Mouse (Mus musculus) brain, embryonic 14.5 days (tissue): Measurements from ENCODE around the gene Ifnl3. TPM values are rescaled to one million over a fixed set of nuclear protein-coding genes. Genes with fewer than 3 reads are reported as not detected.
A peak's percentile ranks its signal among the peaks of the same experiment; 100 is the strongest.
"Not testable (repeated sequence)": the region's sequence is repeated elsewhere in the genome, so short reads cannot be mapped to it uniquely, and the experiment has no call there.

Experiments used
- DNase-seq: peaks from one replicate; pipeline ENCODE4 v3.0.0-alpha.2; 2011; ENCODE audit warnings: low read depth
- CTCF ChIP-seq: fragments of 200-500 bp; IDR thresholded peaks from 2 replicates; pipeline ENCODE4 v1.5.1; 2012; ENCODE audit warnings: inconsistent platforms, mild to moderate bottlenecking, moderate library complexity, borderline replicate concordance; ENCODE audit not compliant: insufficient read depth, insufficient read length; ENCODE audit errors: extremely low read depth
- POLR2A ChIP-seq: fragments of 200-500 bp; IDR thresholded peaks from 2 replicates; pipeline ENCODE4 v1.6.1; 2012; ENCODE audit warnings: mild to moderate bottlenecking, inconsistent platforms, borderline replicate concordance; ENCODE audit not compliant: poor library complexity, insufficient read depth, insufficient read length, severe bottlenecking; ENCODE audit errors: extremely low read depth
- polyA plus RNA-seq: library from polyadenylated mRNA; depleted of rRNA; stranded (reverse); fragments of >200 nt; gene quantifications from 2 replicates; pipeline ENCODE4 v1.2.3, GENCODE M21; 2012; rRNA removed

Ifnl3 gene
- polyA plus RNA-seq: not detected in 2 replicates

DNA sequence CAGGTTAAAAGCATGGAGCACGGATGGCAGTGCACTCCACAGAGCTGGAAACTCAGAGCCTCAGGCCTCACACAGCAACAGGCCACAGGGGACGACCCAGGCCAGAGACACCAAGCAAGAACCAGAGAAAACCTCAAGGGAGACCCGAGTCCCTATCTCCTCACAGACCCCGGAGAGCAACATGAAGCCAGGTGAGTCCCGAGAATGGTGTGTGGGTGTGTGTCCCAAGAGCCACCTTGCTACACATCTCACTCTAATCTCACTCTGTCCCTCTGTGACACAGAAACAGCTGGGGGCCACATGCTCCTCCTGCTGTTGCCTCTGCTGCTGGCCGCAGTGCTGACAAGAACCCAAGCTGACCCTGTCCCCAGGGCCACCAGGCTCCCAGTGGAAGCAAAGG lies at the start of gene Ifnl3:
TSS of gene Ifnl3 (plus strand) at position 301 of the 400 bp plus-strand sequence.
- not testable (repeated sequence) for DNase-seq

DNA sequence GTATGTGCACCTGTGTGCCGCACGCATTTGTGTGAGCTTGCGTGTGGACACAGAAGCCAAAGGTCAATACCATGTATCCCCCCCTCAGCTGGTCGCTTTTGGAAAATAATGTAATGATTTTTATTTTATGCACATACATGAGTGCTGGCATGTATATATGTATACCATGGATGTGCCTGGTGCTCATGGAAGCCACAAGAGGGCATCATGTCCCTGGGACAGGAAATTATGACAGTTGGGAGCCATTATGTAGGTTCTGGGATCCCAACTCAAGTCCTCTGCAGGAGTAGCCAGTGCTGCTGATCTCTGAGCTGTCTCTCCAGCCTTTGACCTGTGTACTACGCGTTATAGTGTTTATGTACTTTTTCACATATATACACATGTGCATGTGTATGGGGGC lies 46.4 kb upstream of the Ifnl3 start:
- no peak for TF ChIP-seq CTCF
- TF ChIP-seq POLR2A: no peak
- no peak for DNase-seq

DNA sequence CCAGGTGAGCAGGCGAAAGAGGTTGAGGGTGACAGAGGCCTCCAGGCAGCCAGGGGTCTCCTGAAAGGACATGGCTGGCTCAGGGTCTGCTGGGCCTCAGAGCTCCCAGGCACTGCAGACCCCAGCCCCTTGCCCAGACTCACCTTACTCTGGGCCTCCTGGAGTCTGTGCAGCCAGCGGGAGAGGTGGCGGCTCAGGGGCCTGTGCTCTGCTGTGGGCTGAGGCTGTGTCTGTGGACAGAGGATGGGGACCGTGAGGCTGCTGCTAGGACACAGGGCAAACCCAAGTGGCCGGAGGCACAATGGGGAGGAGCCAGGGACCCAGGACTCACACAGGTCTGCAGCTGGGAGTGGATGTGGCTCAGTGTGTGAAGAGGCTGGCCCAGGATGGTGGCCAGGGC lies 45.3 kb upstream of the Ifnl3 start:
- no peak for DNase-seq
- TF ChIP-seq CTCF (no peak), POLR2A (no peak)

DNA sequence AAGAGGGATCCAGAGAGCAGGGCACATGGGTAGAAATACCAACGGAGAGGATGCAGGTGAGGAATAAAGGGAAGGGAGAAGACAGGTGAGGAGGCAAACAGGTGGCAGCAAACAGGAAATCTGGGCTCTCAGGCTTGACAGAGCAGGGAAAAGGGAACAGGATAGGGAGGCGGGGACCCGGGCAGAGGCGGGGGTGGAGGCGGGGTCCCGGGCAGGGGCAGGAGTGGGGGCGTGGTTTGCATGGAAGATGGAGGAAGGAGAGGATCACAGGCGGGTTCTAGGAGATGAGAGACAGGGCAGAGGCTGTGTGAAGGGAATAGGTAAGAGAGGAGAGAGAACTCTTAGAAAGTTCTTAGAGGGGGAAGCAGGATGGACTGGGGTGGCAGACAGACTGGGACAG lies 43.8 kb upstream of the Ifnl3 start:
- TF ChIP-seq POLR2A (no peak), CTCF (no peak)
- no peak for DNase-seq

DNA sequence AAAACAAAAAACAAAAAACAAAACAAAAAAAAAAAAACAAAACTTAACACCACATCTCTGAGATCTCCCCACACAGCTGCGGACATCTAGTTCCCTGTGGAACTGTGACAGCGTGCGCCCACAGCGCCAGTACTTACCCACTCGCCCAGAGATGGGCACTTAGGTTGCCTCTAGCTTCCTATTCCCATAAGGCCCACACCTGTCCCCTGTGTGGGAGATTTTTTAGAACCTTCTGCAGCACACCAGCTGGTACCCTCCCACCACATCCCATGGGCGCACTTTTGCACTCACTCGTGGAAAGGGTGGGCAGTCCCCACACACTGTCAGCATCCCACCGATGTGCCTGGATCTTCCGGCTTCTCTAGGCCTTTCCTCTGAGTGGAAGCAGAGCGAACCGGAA lies 39.8 kb upstream of the Ifnl3 start:
- TF ChIP-seq CTCF (no peak), POLR2A (no peak)
- DNase-seq: no peak

DNA sequence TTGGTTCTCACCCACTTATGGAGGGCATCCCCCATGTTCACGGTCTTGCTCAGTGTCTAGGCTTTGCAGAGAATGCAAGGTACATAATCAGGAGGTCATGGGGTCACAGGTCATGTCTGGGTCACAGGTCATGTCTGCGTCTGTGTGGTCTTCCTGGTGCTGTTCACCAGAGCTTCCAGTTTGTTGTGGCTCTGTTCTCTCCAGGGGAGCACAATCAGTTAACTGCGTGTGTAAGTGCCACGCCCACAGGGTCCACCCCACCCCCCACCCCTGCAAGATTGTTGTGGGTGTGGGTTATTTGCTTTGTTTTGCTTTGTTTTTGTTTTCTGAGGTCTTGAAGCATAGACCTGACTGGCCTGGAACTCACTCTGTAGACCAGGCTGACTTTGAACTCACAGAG lies 38.4 kb upstream of the Ifnl3 start:
- no peak for TF ChIP-seq CTCF
- no peak for TF ChIP-seq POLR2A
- DNase-seq: no peak

DNA sequence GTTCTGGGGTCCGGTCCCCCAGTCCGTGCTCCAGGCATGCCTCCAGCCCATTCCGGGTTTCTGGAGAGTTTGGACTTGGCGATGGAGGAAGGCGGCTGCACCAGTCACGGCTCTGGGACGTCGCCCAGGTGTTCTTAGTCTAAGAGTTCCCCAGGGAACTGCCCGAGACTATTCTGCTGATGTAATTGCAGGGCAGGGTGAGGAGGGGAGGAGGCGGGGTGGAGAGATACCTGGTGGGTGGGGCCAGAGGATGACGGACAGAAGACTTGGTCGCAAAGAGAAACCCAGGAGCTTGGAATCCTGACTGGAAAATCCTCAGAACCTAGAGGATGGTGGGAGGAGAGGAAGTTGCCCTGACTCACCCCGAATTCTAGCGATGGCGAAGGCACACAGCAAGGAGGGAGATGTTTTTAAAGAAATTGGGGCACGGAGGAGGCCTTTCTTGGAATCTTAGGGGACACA lies 34.6 kb upstream of the Ifnl3 start:
- peak; percentile 25 for DNase-seq
- TF ChIP-seq CTCF (no peak), POLR2A (no peak)

DNA sequence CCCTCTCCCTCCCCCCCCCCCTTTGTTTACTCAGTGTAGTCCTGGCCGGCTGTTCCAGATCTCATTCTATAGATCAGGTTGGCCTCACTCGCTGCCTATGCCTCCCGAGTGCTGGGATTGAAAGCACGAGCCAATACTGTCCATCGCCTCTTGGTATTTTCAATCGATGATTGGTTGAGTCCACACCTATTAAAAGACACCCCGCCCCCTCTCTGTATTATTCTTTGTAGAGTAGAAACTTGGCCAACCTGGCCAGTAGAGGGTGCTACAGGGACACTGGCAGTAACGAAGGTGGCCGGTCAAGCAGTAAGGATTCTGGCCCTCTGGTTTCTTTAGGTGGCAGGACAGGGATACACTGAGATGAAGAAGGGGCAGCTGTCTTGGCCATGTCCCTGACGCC lies 32.2 kb upstream of the Ifnl3 start:
- TF ChIP-seq POLR2A: no peak
- peak; percentile 46; the same call in 1 of the 2 replicates for TF ChIP-seq CTCF
- peak; percentile 46 for DNase-seq

DNA sequence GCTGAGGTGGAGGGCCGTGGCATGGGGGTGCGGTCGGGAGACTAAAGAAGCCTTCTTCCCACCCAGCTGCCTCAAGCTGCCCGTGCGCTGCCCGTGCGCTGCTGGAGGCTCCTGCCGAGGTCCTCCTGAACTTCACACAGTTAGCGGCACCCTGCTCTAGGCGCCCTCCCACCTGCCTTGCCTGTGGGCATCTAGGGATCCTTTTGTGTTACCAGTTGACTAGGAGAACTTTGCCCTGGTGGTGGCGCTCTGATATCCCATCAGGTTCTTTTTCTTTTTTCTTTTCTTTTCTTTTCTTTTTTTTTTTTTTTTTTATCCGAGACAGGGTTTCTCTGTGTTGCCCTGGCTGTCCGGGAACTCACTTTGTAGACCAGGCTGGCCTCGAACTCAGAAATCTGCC lies 31.7 kb upstream of the Ifnl3 start:
- DNase-seq: no peak
- TF ChIP-seq POLR2A (no peak), CTCF (no peak)

DNA sequence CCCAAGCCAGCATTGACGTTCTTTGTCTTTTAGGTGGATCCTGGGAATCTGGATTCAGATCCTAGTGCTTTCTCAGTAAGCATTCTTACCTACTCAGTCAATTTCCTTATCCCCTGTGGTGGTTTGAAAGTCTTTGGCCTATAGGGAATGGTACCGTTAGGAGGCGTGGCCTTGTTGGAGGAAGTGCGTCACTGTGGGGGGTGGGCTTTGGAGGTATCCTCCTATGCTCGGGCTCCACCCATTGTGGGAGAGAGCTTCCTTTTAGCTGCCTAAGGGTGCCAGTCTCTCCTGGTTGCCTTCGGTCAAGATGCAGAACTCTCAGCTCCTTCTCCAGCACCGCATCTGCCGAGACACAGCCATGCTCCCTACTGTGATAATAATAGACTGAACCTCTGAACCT lies 30.3 kb upstream of the Ifnl3 start:
- TF ChIP-seq CTCF (no peak), POLR2A (no peak)
- no peak for DNase-seq

DNA sequence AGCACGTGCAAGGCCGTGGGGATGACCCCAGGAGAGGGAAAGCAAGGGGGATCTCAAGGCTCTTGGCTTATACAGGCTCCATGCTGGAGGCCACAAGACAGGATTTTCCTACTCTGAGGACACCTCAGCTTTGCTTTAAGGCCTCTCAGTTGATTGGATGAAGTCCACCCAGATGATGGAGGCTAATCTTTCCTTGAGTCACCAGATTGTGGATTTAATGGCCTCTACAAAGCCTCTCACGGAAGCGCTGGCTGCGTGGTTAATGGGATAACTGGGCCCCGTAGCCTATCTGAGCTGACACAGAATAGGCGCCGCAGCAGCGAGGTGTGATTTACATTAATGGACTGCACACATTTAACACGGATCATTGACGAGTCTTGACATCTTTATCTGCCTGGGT lies 27.2 kb upstream of the Ifnl3 start:
- peak; percentile 76 for DNase-seq
- TF ChIP-seq CTCF (no peak), POLR2A (no peak)

DNA sequence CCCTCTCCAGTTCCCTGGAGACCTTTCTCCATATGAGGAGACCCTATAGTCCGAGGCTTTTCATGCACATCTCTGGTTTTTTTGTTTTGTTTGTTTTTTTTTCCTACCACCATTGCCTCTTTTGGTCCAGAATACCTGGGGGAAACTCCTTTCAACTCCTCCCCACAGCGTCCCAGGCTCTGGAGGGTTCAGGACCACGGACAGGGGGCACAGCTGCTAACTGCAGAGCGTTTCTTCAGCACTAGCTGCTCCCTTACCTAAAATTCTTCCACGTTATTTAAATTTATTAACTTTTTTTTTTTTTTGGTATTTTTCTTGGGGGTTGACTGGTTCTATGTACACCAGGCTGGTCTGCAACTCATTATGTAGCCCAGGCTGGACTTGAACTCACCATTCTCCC lies 17.1 kb upstream of the Ifnl3 start:
- no peak for TF ChIP-seq POLR2A
- no peak for TF ChIP-seq CTCF
- DNase-seq: no peak

DNA sequence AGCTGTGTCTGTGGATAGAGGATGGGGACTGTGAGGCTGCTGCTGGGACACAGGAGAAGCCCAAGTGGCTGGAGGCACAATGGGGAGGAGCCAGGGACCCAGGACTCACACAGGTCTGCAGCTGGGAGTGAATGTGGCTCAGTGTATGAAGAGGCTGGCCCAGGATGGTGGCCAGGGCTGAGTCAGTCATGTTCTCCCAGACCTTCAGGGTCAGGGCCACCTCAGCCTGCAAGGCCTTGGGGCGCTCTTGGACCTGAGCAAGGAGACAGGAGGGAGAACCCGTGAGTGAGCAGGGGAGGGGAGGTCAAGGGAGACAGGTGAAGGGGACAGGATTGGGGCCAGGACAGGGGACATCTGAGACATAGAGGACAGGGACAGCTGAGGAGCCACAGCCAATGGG lies 13.5 kb upstream of the Ifnl3 start:
- not testable (repeated sequence) for DNase-seq

DNA sequence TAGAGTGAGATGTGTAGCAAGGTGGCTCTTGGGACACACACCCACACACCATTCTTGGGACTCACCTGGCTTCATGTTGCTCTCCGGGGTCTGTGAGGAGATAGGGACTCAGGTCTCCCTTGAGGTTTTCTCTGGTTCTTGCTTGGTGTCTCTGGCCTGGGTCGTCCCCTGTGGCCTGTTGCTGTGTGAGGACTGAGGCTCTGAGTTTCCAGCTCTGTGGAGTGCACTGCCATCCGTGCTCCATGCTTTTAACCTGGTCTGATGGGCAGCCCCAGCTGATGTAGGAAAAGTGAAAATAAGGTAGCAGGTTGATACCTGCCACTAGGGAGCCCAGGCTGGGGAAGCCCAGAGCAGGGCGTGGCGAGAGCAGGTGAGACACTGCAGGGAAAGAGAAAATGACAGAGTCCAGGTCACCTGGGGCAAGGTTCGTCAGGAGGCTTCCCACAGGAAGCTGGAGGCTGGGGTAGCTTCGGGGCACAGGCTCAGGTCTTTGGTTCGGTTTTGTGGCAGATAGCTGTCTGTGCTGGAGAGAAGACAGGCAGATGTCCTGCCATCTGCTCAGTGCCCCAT lies 12.1 kb upstream of the Ifnl3 start, which contains the start of gene Ifnl2:
TSS of gene Ifnl2 (minus strand) at position 51 of the 570 bp plus-strand sequence.
- DNase-seq: not testable (repeated sequence)
